Mouse (Mus musculus): ENCODE data around the gene Syt17. TPM values are rescaled to one million over a fixed set of nuclear protein-coding genes. Genes with fewer than 3 reads are reported as not detected.

Syt17 gene
- total RNA-seq (2021), result 1 to 10 TPM; 1.4 to 2.2 TPM
- long read RNA-seq, experiment 1, partial matches to known transcripts, result 0 of 1 reads
- long read RNA-seq, experiment 1, other reads (novel, unspliced or antisense), result 0 of 1 reads
- long read RNA-seq, experiment 2, result 0 reads

DNA sequence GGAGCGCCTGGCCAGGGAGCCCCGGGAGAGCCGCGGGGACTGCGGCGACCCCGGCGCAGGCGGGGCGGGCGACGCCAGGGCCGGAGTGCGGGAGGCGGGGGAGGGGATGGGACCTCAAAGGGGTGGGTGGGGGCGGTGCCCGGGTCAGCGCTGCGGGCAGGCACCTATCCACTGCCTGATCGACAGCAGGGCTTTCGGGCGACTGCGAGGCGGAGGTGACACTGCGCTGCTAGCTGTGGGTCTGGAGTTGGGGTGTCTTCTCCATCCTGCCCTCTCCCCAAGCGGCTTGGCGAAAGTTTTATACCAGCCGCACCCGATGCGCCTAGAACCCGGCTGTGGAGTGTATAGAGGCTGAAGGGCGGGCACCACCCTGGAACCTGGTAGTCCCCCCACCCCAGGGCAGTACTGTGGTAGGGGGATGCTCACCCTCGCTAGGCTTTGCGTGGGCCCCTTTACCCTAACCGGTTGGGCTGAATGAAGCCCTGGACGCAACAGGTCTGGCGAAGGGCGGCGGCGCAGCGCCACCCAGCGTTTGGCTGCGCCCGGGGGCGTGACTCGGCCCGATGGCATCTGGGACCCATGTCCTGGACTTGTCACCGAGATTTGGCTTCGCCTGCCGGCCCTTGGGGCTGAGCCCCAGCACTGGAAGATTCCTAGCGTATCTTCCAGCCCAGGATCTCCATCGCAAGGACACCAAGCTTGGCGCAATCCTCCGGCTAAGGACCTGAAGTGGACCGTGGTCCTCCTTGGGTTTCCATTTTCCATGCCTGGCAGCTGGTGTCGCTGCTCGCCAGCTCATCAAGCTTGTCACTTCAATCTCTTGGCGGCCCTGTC lies at the start of gene Syt17:
Gene Syt17 (minus strand): TSS at position 89 of the 834 bp plus-strand sequence.
- peak; percentile 80 for DNase-seq

DNA sequence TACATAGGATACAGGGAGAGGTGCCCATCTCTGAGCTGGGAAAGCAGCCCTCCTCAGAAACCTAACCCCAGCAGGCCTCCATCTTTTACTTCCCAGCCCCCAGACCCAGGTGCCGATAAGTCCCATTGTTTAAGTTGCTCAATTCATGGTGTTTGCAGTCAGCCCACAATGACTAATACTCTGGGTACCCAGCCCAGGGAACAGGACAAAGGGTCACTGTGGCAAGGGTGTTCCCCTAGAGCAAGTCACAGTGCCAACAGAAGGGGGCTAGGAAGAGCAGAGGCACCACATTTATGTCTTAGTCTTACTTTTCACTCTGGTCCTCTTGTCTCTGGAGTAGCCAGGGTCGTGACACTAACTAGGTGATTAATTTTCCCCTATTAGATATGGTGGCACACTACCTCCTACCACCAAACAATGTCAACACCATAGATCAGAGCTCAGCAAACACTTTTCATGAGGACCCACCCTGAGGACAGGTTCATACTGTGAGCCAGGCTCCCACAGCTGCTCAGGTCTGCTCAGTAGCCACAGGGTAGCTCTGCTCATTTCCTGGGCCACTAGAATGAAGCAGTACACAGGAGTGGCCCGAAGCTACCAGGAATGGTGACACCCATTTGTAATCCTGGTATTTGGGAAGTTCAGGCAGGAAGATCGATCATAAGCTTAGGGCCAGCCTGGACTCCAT lies 47.0 kb upstream of the Syt17 start:
- no peak for DNase-seq

DNA sequence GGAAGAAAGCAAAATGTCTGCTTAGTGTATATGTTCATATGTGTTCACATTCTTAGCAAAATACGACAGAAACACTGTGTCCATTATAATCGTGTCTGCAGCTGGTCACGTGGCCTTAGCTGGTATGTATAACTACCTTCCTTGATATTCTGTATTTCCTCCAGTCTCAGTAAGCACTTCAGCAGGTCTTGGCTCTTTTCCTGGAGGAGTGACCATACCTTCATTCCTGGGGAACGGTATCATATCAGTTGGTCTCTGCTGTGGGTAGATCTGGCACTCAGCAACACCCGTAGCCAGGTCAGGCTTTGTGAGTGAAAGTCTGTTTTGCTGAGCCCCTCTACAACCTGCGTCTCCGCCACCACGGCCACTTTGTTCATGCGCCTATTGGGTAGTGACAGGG lies 45.9 kb upstream of the Syt17 start:
- DNase-seq, result no peak

DNA sequence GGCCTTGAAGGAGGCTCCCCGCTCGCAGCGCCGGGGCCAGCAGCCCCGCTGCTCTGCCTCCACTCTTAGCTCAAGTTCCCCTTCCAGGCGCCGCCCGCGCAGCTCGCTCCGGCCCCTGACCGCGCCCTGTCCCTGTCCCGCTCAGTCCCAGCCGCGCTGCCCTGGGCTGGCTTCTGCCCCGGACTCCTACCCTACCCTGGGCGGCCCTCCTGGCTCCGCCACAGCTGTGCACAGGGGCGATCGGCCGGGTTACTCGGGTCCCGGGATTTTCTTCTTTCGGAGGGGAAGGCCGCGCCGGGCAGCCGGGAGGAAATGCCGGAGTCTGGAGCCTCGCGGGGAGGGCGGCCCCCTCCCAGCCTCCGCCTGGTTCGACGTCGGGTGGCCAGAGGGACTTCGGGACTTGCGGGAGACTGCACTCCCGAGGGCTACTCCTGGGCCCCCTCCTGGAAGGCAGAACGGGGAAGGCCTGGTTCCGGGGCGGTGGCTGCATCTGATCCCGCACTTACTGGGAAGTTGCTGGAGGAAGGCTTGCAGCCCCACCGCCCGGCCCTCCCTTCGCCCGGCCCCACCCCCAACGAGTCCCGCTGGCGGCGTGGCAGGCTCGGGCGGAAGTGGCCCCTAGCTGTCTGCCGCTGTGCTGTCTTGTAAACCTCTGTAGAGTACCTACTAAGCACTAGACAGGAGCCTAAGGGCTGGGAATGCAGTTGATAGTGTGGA lies 43.6 kb upstream of the Syt17 start, which contains the start of gene Itpripl2:
Gene Itpripl2 (minus strand): TSS at position 545 of the 717 bp plus-strand sequence.
- DNase-seq, result peak; percentile 81

DNA sequence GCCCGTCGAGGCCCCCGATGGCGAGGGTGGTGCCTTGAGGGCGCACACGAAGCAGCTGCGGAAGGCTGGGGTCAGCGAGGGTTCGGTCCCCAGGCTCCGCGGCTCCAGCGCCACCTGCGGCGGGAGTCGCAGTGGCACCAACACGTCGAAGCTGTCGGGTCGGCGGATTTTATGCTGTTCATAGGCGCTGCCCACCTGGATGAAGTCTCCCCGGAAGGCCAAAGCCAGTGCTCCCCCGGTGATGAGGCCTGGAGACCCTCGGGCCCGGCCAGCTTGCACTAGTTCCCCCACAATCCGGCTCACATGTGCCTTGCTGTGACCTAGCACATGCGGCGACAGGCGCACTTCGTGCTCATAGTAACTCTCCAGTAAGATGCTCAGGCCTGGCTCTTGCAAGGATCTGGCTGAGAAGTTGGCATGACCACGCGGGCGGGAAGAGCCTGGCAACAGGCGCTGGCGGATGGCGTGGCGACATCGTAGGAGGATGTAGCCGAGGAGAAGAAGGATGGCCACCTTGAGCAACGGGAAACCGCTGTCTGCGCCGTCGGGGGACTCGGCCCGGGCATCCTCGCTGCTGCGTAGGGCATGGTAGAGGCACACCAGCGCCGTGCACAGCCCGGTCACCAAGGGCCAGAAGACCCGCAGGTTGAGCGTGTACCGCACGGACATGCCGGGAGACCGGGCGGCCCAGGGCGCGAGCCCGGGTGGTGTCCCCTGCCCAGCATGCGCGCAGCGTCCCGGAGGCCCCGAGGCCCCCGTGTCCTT lies 42.8 kb upstream of the Syt17 start:
- DNase-seq, result peak; percentile 40

DNA sequence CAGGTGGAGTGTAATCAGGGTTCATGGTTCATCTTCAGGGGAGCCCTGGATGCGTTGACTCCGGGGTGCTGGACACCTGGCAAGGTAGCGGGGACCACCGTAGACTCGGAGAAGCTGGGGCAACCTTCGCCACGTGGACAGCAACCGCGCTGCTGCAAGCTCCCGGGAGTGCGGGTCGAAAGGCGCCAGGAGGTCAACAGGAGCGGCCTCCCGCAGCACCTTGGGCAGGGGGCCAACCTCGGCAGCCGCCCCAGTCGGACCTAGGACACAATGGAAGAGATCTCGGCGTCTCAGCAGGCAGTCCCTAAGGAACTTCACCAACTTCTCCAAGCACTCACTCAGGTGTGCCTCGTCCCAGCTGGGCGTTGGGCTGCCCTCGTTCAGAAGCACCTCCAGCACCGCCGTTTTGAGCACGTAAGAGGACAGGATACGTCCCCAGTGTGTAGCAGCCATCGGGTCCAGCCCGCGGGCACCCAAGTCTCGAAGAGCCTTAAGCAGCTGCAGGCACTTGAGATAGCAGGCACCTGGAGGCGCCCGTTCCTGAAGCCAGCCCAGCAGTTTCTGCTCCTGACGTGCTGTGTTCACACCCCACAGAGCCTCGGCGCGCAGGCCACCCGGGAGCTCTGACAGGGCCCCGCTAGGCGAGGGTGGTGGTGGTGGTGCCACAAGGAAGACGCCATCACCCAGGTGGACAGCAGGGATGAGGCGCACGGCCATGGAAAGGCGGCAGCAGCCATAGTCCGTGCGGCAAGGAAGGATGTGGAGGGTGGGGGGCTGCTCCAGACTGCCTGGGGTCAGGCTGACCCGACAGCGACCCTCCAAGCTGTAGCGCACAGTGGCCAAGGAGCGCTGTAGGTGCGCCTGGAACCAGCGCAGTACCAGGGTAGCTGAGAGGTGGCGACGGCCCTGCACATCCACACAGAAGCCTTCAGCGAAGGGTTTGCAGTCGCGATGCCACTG lies 42.0 kb upstream of the Syt17 start:
- DNase-seq, result peak; percentile 46

DNA sequence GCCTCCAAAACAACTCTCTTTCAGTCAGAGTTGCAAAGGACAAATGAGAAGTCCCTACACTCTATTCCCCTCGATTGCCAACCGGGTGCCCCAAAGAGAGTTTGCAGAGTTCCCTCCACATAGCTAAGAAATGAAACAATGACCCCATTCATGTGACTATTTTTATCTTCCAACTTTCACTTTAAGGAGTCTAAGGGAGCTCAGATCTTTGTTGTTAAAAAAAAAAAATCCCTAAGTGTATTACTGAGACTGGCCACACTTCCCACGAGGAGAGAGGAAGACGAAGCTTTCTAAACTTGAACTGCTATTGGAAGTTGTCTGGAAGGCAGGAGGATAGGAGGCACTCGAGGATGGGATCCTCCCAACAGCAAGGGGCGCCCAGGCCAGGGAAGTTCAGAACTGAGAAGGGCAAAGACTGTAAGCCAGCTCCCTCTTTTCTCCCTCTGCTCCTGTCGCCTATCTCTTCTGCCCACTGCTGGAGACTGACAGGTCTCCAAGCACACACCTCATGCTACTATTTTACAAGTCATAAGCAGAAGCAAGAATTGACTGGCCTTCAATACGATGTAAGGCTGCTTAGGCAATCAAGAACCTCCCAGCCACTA lies 40.1 kb upstream of the Syt17 start:
- DNase-seq, result no peak

DNA sequence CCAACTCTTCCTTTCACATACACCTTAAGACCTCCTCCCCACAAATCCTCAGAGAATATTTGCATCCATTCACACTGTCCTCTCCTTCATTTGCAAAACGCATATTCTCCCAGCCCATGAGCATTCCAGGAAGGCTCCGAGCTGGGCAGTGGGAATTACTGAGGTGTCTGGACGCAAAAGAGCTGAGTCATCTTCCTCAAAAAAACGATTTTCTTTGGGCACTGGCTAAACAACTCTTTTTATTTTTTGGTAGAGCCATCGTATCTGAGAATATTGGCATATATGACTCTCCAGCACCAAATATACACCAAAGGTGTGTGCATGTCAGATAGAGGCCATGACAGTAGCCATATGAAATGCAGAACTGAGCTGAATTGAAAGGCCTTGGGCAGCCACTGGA lies 38.9 kb upstream of the Syt17 start:
- DNase-seq, result no peak

DNA sequence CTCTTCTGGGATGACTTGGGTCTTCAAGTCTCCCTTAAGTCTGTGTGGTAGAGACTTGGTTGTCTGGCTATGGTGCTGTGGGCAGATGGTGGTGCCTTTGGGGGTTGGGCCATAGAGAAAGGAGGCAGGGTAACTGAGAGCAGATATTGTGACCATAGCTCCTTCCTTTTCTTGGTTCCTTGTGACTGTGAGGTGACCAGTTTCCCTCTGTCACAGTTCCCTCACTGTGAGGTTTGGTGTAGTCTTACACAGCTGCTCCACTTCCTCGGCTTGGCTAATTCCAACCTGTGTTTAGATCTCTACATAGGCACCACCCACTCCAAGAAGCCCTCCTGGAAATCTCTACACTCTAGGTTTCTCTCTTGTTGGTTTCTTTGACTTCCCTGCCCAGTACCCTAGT lies 36.0 kb upstream of the Syt17 start:
- DNase-seq, result no peak

DNA sequence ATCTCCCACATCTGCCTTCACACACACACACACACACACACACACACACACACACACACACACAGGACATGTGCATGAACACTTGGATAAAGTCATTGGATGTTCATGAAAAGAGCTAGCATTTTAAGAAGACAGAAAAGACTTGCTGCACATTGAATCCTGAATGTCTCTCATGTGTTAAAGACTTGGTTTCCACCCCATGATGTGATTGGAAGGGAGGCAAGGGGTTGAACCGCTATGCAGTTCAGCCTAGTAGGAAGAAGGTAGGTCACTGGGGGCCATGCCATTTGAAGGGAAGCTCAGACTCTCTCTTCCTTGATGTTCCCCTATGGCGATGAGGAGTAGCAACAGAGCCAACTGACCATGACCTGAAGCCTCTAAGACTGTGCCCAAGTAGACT lies 34.0 kb upstream of the Syt17 start:
- no peak for DNase-seq

DNA sequence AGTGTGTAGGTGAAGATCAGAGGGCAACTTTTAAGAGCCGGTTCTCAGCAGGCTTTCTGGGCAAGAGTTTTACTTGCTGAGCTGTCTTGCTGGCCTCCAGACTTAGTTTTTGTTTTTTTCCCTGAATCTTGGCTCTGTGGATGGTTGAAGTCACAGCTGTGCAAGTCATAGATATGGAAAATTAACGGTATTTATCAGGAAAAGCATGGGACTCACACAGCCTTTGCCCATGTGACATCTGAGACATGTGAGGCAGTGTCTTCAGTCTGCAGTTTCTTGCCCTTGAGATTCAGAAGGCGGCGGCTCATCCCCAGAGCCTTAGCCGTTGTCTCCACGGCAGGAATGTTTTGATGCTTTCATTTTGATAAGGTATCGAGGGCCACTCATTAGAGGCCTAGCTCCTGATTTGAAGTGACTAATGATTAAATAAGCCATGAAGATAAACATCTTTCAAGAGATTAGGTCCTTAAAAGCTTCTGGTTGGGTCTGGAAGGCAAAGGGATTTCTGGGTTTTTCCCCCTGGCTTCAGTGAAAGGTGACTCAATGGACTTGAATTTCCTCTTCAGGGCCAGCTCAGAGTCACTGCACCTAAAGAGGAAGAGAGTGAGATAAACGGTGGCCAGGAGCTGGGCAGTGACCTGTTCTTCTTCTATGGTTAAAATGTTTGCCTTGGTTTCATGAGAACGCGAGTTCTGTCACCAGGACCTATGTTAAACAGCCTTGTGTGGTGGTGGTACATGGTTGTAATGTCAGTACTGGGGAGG lies 33.2 kb upstream of the Syt17 start:
- no peak for DNase-seq

DNA sequence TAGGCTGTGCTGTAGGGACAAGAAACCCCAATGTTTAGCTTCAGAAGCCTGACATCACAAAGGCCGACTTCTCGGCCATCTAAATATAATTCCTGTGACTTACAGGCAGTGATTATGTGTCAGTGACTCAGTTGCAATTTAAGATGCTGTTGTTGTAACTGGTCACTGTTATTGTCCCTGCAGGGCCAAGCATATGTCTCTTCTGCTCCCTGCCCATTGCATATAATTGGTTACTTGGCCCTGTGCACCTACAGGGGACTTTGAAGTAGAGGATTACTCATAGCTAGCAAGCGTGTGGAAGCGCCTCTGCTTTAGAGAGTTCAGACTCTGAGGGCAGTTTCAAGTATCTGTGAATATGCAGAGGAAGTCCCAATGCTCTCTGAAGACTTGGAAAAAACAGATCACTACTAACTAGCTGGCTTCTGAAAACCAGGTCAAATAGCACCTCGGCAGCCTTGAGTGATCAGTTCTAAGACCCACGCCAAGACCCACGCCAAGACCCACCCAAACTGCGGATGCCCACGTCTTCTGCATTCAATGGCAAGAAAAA lies 32.2 kb upstream of the Syt17 start:
- DNase-seq, result no peak

DNA sequence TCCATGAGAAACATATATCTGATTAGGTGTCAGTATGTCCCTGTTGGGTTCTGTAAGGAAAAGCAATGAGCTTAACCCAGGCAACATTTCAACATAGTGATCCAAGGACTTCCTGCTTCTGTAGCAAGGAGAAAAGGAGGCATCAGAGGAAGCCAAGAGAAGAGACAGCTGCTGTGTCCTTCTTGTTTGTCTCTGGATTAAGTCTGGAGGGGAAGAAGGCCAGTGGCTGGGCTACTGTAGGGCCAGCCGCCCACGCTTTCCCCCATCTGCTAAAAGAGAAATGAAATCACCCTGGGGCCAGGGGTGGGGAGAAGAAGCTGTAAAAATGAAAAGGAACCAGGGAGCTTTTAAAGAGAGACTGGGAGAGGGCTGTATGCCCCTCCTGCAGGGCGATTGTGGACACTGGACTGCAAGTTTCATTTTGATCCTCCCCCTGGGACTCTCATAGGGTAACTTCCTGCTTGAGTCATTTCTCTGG lies 30.9 kb upstream of the Syt17 start:
- peak; percentile 59 for DNase-seq

DNA sequence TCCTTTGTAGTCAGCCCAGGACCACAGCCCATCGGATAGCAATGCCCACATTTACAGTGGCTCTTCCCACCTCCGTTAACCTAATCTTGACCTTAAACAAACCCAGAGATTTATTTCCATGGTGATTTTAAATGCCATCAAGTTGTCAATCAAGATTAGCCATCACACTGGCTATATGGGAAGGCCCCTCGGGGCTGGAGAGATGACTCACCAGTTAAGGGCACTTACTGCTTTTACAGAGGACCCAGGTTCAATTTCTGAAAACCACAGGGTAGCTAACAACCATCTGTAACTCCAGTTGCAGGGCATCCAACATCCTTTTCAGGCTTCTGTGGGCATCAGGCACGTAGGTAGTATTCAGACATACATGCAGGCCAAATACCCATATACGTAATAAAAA lies 28.4 kb upstream of the Syt17 start:
- no peak for DNase-seq

DNA sequence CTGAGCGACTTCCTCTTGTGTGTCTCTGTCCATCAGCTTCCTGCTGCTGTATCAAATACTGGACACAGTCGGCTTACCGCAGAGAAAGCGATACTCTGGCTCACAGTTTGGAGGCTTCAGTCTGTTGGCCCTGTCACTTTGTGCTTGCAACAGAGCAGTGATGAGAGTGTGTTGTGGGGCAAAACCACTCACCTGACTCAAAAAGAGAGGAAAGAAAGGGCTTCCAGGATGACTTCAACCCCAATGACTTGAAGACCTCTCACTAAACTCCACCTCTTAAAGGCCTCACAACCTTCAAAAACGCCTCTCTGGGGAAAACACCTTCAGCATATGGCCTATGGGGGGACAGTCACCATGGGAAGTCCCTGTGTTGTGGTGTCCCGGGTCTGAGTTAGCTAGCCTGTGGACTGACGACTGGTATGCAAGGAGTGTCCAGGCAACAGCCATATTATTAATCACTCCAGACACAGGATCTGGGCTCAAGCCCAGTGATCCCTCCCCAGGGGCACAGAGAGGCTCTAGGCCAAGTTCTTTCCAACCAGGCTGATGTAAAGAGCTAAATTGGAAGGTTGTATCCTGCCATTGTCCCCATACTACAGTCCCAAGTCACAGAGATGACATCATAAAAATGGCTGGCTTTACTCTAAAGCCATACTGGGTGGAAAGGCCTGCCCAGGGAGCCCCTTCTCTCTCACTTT lies 27.1 kb upstream of the Syt17 start:
- DNase-seq, result peak; percentile 52

DNA sequence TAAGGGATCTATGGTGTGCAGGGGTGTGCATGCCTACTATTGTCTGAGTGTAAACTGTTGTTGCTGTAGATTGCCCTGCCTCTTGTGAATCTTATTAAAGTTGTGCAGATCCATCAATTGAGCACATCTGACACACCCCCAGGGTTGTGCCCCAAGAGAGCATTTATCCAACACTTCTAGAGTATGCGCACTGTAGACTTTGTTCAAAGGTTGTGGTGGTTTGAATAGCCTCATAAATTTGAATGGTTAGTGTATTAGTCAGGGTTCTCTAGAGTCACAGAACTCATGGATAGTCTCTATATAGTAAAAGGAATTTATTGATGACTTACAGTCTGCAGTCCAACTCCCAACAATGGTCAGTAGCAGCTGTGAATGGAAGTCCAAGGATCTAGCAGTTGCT lies 24.9 kb upstream of the Syt17 start:
- no peak for DNase-seq

DNA sequence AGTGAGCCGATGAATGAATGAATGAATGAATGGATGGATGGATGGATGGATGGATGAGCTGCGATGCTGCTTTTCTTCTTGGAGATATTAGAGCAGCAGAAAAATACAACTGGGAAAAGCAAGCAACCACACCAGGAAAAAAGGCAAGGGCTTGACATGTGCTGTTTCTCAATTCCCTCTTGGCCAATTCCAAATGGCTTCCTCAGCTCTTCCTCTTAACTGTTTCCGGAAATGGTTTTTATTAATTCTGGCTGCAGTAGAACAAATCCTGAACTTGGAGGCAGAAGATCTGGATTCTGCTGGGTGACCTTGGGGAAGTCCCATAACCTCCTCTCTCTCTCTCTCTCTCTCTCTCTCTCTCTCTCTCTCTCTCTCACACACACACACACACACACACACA lies 20.0 kb upstream of the Syt17 start:
- no peak for DNase-seq

DNA sequence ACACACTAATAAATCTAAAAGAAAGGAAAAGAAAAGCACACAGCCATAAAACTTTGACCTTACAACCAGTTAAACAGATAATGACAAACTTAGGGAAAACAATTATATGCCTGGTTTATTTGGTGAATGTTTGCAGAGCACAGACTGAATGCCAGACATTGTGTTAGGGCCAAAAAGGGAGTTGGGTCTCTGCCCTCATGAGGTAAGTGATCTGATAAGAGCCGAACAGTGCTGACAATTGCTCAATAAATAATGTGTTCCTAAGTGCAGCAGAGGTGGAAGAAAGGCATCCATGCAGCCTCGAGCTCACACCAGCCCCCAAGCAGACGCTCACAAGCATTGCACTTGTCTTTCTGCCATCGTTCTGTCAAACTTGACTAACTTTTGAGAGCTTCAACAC lies 16.4 kb upstream of the Syt17 start:
- DNase-seq, result no peak

Measured in gastrocnemius, postnatal 10 days (tissue).